Mouse (Mus musculus) erythroblast, embryonic 14.5 days (primary cell): ENCODE measurements around the gene Cstad. TPM values are rescaled to one million over a fixed set of nuclear protein-coding genes. Genes with fewer than 3 reads are reported as not detected.

Experiments
- H3K27me3 ChIP-seq: 2 replicates; pipeline ENCODE4 v1.6.1; 2012; ENCODE audit warnings: inconsistent platforms; ENCODE audit not compliant: control insufficient read depth
- H3K36me3 ChIP-seq: 2 replicates; pipeline ENCODE4 v1.6.1; 2012; ENCODE audit warnings: mild to moderate bottlenecking, inconsistent platforms; ENCODE audit not compliant: control insufficient read depth
- H3K4me1 ChIP-seq: 2 replicates; pipeline ENCODE4 v1.6.1; 2012; ENCODE audit warnings: inconsistent platforms; ENCODE audit not compliant: control insufficient read depth
- H3K4me3 ChIP-seq: replicated peaks from 2 replicates; pipeline ENCODE3; 2012; ENCODE audit warnings: moderate library complexity, mild to moderate bottlenecking, inconsistent platforms
- H3K9me3 ChIP-seq: 2 replicates; pipeline ENCODE4 v1.6.1; 2012; ENCODE audit warnings: low read length, inconsistent platforms, mixed read lengths; ENCODE audit not compliant: control insufficient read depth
- GATA1 ChIP-seq: IDR thresholded peaks from 2 replicates; pipeline ENCODE4 v1.6.1; 2012; ENCODE audit warnings: low read length, inconsistent platforms, mixed read lengths
- TAL1 ChIP-seq: IDR thresholded peaks from 3 replicates; pipeline ENCODE4 v1.6.1; 2012; ENCODE audit warnings: low read length, inconsistent platforms, mixed read lengths
- polyA plus RNA-seq: library from polyadenylated mRNA; stranded (reverse); fragments of >175 nt; gene quantifications from 2 replicates; pipeline ENCODE4 v1.2.3, GENCODE M21; 2012

The Cstad gene
- polyA plus RNA-seq, 1 experiment = not detected

DNA sequence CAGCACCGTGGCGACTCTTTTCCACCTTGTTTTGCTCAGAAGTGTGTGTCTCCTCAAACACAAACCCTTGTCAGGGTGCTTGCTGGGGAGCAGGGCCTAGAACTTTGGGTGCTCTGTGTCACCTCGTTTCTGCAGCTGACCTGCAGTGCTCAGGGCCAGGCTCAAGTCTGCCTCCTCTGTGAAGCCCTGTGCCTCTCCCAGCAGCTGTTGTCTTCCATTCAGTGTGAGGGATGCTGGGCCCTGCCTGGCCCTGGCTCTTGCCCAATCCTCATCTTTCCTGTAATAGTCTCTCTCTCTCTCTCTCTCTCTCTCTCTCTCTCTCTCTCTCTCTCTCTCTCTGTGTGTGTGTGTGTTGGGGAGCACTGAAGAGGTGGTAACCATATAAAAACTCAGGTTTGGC is 32.3 kb upstream of the Cstad start:
- TF ChIP-seq TAL1 (no peak), GATA1 (no peak)
- Histone ChIP-seq H3K4me1 (no peaks in the 10 kb centered on the region), H3K4me3 (no peak overlapping the region), H3K36me3 (no peaks in the 10 kb centered on the region), H3K27me3 (no peaks in the 10 kb centered on the region; the same call in 1 of the 2 replicates), H3K9me3 (no peaks in the 10 kb centered on the region)

DNA sequence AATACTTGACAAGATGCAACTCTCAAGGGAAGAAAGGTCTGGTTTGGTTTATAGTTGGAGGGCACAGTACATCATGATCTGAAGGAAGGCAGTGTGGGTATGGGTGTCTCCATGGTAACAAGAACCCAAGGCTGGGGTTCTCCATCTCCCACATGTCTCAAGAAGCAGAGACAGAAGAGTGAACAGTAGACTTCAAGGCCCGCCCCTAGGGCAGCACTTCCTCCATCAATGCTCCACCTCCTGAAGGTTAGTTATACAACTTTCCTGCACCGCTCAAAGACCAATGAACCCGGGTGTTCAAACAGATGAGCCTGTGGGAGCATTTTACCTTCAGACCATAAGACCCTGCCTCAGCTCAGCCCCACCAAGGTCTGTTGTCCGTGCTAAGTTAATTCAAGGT is 23.2 kb upstream of the Cstad start:
- Histone ChIP-seq H3K27me3 (no peaks in the 10 kb centered on the region), H3K4me1 (no peaks in the 10 kb centered on the region), H3K9me3 (no peaks in the 10 kb centered on the region), H3K4me3 (no peak overlapping the region), H3K36me3 (no peaks in the 10 kb centered on the region)
- no peak for TF ChIP-seq TAL1
- TF ChIP-seq GATA1 = no peak

DNA sequence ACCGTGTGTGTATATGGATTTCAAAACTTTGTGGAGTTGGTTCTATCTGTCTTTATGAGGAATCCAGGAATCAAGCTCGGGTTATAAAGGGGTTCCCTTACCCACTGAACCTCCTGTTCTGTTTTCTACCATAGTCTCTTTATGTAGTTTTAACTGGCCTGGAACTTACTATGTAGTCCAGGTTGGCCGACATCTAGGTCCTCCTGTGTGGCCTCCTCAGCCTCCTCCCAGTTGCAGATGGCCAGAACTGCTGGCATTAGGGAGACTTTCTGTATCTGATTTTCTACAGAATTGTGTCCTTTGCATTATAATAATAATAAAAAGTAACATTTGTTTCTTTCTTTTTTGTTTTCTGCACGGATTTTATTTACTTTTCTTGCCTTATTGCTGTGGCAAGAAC is 21.3 kb upstream of the Cstad start:
- TF ChIP-seq TAL1 (no peak), GATA1 (no peak)

DNA sequence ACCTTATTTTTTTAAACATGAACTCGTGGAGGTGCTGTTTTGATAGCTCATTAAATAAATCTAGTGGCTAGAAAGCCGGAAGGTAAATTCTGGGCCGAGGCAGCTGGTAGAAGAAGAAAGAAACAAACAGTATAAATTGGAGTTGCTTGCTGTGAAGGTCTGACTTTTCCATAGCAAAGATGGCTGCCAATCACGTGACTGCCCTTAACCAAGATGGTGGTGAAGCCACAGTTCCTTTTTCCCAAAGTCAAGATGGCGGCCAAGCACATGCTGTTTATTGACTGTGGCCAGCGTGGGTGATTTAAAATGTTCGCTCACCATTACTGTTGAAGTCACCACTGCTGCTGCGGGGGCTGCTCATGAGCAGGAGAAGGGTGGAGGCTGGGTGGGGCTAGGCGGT is 17.8 kb upstream of the Cstad start:
- Histone ChIP-seq H3K36me3 (no peaks in the 10 kb centered on the region), H3K4me3 (no peak overlapping the region), H3K27me3 (no peaks in the 10 kb centered on the region), H3K4me1 (no peaks in the 10 kb centered on the region), H3K9me3 (no peaks in the 10 kb centered on the region; the same call in 1 of the 2 replicates)
- TF ChIP-seq TAL1 (no peak), GATA1 (no peak)

More for the DNA sequence above, 21.3 kb upstream of the Cstad start:
- Histone ChIP-seq H3K4me1 (no peaks in the 10 kb centered on the region), H3K4me3 (no peak overlapping the region), H3K27me3 (no peaks in the 10 kb centered on the region), H3K9me3 (no peaks in the 10 kb centered on the region; the same call in 1 of the 2 replicates), H3K36me3 (no peaks in the 10 kb centered on the region)

DNA sequence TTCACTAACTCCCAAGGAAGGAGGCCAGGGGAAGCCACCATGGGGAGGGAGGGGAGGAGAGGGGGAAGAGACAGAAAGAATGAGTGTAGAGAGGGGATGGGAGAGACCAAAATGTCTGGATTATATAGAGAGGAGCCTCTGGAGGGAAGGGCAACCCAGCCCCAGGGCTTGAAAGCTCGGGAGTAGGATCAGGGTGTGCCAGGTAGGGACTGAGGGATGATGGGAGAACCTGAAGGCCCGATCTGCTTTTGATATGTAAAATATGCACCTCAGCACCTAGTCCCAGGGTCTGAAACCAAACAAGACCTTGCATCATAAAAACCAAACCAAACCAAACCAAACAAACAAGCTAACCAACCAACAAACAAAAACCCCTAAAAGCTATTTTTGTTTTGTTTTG is 16.8 kb upstream of the Cstad start:
- H3K27me3 ChIP-seq = no peaks in the 10 kb centered on the region
- H3K4me3 ChIP-seq = no peak overlapping the region
- no peaks in the 10 kb centered on the region; the same call in 1 of the 2 replicates for H3K9me3 ChIP-seq
- no peaks in the 10 kb centered on the region for H3K4me1 ChIP-seq
- no peak for TF ChIP-seq TAL1
- no peak for TF ChIP-seq GATA1
- H3K36me3 ChIP-seq = no peaks in the 10 kb centered on the region

- Histone ChIP-seq H3K4me3 (no peak overlapping the region), H3K36me3 (no peaks in the 10 kb centered on the region), H3K27me3 (no peaks in the 10 kb centered on the region), H3K9me3 (no peaks in the 10 kb centered on the region), H3K4me1 (peaks cover 8% of the 10 kb centered on the region)
- TF ChIP-seq GATA1 = no peak
- no peak for TF ChIP-seq TAL1
Observed at GRCm38 (mm10) chr2:30587161-30587560, 7.7 kb upstream of the Cstad start.

GRCm38 (mm10) chr2:30587671-30588070 is 7.2 kb upstream of the Cstad start:
- no peak for TF ChIP-seq TAL1
- no peak for TF ChIP-seq GATA1
- Histone ChIP-seq H3K9me3 (no peaks in the 10 kb centered on the region), H3K27me3 (no peaks in the 10 kb centered on the region), H3K36me3 (no peaks in the 10 kb centered on the region), H3K4me3 (no peak overlapping the region), H3K4me1 (peaks cover 8% of the 10 kb centered on the region)

GRCm38 (mm10) chr2:30588985-30589511 is 5.8 kb upstream of the Cstad start:
- no peak for TF ChIP-seq TAL1
- no peak for TF ChIP-seq GATA1
- H3K27me3 ChIP-seq = no peaks in the 10 kb centered on the region
- peaks cover 8% of the 10 kb centered on the region for H3K4me1 ChIP-seq
- no peaks in the 10 kb centered on the region for H3K9me3 ChIP-seq
- H3K36me3 ChIP-seq = no peaks in the 10 kb centered on the region
- H3K4me3 ChIP-seq = no peak overlapping the region

DNA sequence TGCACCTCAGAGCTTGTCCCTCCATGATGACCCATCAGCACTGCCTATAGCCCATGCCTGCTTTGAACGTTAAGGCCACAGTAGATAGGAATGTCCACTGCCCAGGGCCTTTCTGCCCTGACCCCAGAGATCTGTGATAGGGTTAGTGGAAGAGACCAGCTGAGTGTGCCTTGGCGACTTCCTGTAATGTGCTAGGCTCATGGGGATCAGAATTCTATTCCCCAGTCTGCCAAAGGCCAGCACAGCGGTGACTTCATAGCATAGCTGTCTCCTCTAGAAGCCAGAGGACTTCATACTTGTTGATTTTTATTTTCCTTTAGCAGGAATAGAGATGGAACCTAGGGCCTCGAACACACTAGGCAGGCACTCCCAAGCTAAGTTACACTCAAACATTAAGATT is 5.1 kb upstream of the Cstad start:
- Histone ChIP-seq H3K27me3 (no peaks in the 10 kb centered on the region), H3K4me3 (no peak overlapping the region), H3K36me3 (no peaks in the 10 kb centered on the region), H3K4me1 (peaks cover 15% of the 10 kb centered on the region), H3K9me3 (no peaks in the 10 kb centered on the region)
- TF ChIP-seq GATA1 = no peak
- no peak for TF ChIP-seq TAL1

- H3K27me3 ChIP-seq = no peaks in the 10 kb centered on the region
- no peaks in the 10 kb centered on the region for H3K36me3 ChIP-seq
- peaks cover 20% of the 10 kb centered on the region for H3K4me1 ChIP-seq
- no peak overlapping the region for H3K4me3 ChIP-seq
- no peak for TF ChIP-seq TAL1
- no peak for TF ChIP-seq GATA1
- H3K9me3 ChIP-seq = no peaks in the 10 kb centered on the region
Observed at GRCm38 (mm10) chr2:30590909-30591308, 3.9 kb upstream of the Cstad start.
